Mouse (Mus musculus) liver, embryonic 15.5 days (tissue): Measurements from ENCODE around the gene Ank2. TPM values are rescaled to one million over a fixed set of nuclear protein-coding genes. Genes with fewer than 3 reads are reported as not detected.

Experiments used
- ATAC-seq: fragments of 200-750 bp; cut with Nextera tagmentation; 2 replicates; pipeline ENCODE4 v1.8.0; 2017; ENCODE audit warnings: moderate number of reproducible peaks, mild to moderate bottlenecking, moderate library complexity; ENCODE audit not compliant: insufficient read depth
- H3K27ac ChIP-seq: fragments of 300-500 bp; sonication (generic); replicated peaks from 2 replicates; pipeline ENCODE4 v1.5.1; 2015; ENCODE audit warnings: mild to moderate bottlenecking, inconsistent platforms
- H3K27me3 ChIP-seq: fragments of 300-500 bp; sonication (generic); 2 replicates; pipeline ENCODE4 v1.6.1; 2015; ENCODE audit warnings: mild to moderate bottlenecking, inconsistent platforms
- H3K36me3 ChIP-seq: fragments of 300-500 bp; sonication (generic); replicated peaks from 2 replicates; pipeline ENCODE4 v1.6.1; 2015; ENCODE audit warnings: moderate library complexity, mild to moderate bottlenecking, inconsistent platforms
- H3K4me1 ChIP-seq: fragments of 300-500 bp; sonication (generic); replicated peaks from 2 replicates; pipeline ENCODE4 v1.6.1; 2015; ENCODE audit warnings: inconsistent platforms
- H3K4me2 ChIP-seq: fragments of 300-500 bp; sonication (generic); 2 replicates; pipeline ENCODE4 v1.6.1; 2015; ENCODE audit warnings: moderate library complexity, mild to moderate bottlenecking, inconsistent platforms
- H3K4me3 ChIP-seq: fragments of 300-500 bp; sonication (generic); replicated peaks from 2 replicates; pipeline ENCODE4 v1.5.1; 2015; ENCODE audit warnings: mild to moderate bottlenecking, inconsistent platforms
- H3K9ac ChIP-seq: fragments of 300-500 bp; sonication (generic); 2 replicates; pipeline ENCODE4 v1.6.1; 2015; ENCODE audit warnings: moderate library complexity, mild to moderate bottlenecking, inconsistent platforms
- H3K9me3 ChIP-seq: fragments of 300-500 bp; sonication (generic); replicated peaks from 2 replicates; pipeline ENCODE4 v1.6.1; 2016; ENCODE audit warnings: inconsistent platforms
- WGBS: fragments of 180-500 bp; shearing (Covaris S2); methylation state at CpG from one replicate; pipeline ENCODE4 v1.1.7; 2015; ENCODE audit warnings: mixed read lengths; ENCODE audit not compliant: insufficient replicate concordance; 5-methylcytosine and 5-hydroxymethylcytosine counted together
- polyA plus RNA-seq: library from polyadenylated mRNA; unstranded; fragments of >200 nt; fragmentation: Nextera tagmentation; extraction: Ambion mirVana; gene quantifications from 2 replicates; pipeline ENCODE4 v1.2.1, GENCODE M21; 2015

The Ank2 gene
- polyA plus RNA-seq, 1 experiment from 2014 or later = 6.6 TPM

DNA sequence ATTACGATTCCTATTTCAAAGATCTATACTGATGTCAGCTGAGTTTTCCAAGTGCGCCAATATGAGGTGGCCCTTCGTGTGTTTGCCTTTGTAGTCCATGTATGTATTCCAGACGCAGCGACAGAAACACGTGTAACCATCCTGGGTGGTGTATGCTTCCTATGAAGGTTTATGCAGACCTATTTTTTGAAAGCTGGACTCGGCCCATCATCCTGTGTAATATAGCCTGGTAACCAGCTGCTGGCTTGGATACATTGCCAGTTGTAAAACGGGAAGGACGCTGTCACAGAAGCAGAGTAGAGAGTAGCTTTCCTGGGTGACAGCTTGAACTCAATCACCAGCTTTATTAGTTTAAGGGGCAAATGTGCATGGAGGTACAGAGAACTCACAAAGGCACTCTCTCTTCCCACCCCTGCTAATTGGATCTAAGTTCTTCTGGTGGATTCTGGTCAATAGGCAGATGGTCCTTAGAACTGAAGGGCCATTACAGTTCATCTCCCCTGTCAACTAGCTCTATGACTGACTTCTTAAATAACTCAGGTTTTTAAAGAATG is 300.0 kb downstream of the Ank2 start:
- Histone ChIP-seq H3K9me3 (no peaks in the 10 kb centered on the region), H3K36me3 (no peaks in the 10 kb centered on the region), H3K9ac (no peak overlapping the region), H3K4me2 (no peak overlapping the region), H3K4me1 (no peaks in the 10 kb centered on the region), H3K27me3 (no peaks in the 10 kb centered on the region), H3K27ac (no peak overlapping the region), H3K4me3 (no peak overlapping the region)
- no peak for ATAC-seq
- WGBS = 73% methylated on average over 9 of the region's 9 CpGs

DNA sequence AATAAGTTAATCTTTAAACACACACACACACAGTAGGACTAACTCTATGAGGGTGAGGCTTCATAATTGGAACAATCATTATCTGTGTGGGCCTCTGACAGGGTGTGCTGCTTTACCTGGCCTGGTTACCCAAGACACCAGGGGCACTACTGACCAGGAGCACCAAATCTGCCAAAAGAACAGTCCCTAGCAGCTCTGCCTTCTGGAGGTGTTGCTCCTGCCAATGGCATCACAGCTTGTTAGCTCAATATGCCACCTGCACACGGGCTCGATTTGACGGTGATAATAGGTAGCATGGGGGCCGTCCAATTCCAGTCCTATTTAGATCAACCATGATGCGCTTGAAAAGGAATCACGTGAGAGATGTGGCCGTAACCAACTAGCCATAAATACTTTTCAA is 300.5 kb downstream of the Ank2 start:
- Histone ChIP-seq H3K27ac (no peak overlapping the region), H3K4me2 (no peak overlapping the region), H3K4me1 (no peaks in the 10 kb centered on the region), H3K27me3 (no peaks in the 10 kb centered on the region), H3K4me3 (no peak overlapping the region), H3K9ac (no peak overlapping the region), H3K9me3 (no peaks in the 10 kb centered on the region), H3K36me3 (no peaks in the 10 kb centered on the region)
- no peak for ATAC-seq
- 77% methylated on average over 7 of the region's 7 CpGs for whole genome bisulfite sequencing

DNA sequence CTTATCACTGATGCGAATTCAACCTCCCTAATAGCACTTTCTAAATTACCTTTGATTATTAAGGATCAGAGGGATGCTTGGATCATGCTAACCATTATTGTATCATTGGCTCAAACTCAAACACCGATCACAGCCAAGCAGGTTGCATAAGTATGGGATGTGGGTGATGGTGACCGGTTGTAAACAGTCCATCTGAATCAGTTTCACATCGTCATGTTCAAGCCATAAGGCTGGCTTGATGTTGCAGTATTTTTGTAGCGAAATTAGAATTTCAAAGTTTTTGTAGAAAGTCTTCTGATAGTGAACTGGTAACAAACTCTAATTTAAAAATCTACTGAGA is 310.4 kb downstream of the Ank2 start:
- Histone ChIP-seq H3K4me3 (no peak overlapping the region), H3K4me1 (no peaks in the 10 kb centered on the region), H3K27ac (no peak overlapping the region), H3K4me2 (no peak overlapping the region), H3K36me3 (no peaks in the 10 kb centered on the region), H3K9me3 (no peaks in the 10 kb centered on the region), H3K9ac (no peak overlapping the region), H3K27me3 (no peaks in the 10 kb centered on the region)
- WGBS = 66% methylated on average over 5 of the region's 5 CpGs
- ATAC-seq = no peak

GRCm38 (mm10) chr3:127188086-127188788 is 310.9 kb downstream of the Ank2 start:
- Histone ChIP-seq H3K4me2 (no peak overlapping the region), H3K4me1 (no peaks in the 10 kb centered on the region), H3K9me3 (no peaks in the 10 kb centered on the region), H3K27ac (no peak overlapping the region), H3K4me3 (no peak overlapping the region), H3K36me3 (no peaks in the 10 kb centered on the region), H3K27me3 (no peaks in the 10 kb centered on the region), H3K9ac (no peak overlapping the region)
- ATAC-seq = no peak
- WGBS = 63% methylated on average over 5 of the region's 5 CpGs

GRCm38 (mm10) chr3:127187081-127187480 is 312.1 kb downstream of the Ank2 start:
- Histone ChIP-seq H3K27me3 (no peaks in the 10 kb centered on the region), H3K4me3 (no peak overlapping the region), H3K4me1 (no peaks in the 10 kb centered on the region), H3K36me3 (no peaks in the 10 kb centered on the region), H3K9me3 (no peaks in the 10 kb centered on the region), H3K27ac (no peak overlapping the region), H3K4me2 (no peak overlapping the region), H3K9ac (no peak overlapping the region)
- WGBS = 55% methylated on average over 2 of the region's 2 CpGs
- no peak for ATAC-seq

GRCm38 (mm10) chr3:127186239-127186638 is 312.9 kb downstream of the Ank2 start:
- no peak overlapping the region for H3K27ac ChIP-seq
- no peak for ATAC-seq
- H3K4me2 ChIP-seq = no peak overlapping the region
- H3K4me1 ChIP-seq = no peaks in the 10 kb centered on the region
- no peaks in the 10 kb centered on the region for H3K9me3 ChIP-seq
- H3K9ac ChIP-seq = no peak overlapping the region
- 66% methylated on average over 3 of the region's 3 CpGs for WGBS
- H3K27me3 ChIP-seq = no peaks in the 10 kb centered on the region
- H3K4me3 ChIP-seq = no peak overlapping the region
- H3K36me3 ChIP-seq = no peaks in the 10 kb centered on the region

GRCm38 (mm10) chr3:127183998-127184753 is 315.0 kb downstream of the Ank2 start:
- WGBS = 15% methylated on average over 5 of the region's 5 CpGs
- ATAC-seq = no peak

DNA sequence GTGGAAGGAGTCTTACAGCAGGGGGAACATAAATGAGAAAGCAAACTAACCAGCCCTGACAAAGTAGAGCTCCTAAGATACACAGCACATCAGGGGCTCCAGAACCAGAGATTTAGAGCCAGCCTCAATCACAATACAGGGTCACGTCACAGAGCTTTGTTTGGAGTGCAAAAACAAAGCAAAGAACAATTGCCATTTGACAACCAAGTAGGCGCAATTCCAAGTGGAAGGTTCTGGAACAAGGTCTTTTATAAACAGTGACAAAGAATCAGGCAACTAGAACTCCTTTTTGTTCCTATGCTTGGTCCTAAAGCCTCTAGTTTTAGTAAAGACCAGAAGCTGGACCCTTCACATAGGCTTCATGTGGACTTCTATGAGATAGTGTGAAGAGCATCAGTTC is 326.5 kb downstream of the Ank2 start:
- Histone ChIP-seq H3K4me1 (no peaks in the 10 kb centered on the region), H3K9ac (no peak overlapping the region), H3K36me3 (no peaks in the 10 kb centered on the region), H3K27me3 (no peaks in the 10 kb centered on the region), H3K27ac (no peak overlapping the region), H3K4me2 (no peak overlapping the region), H3K9me3 (no peaks in the 10 kb centered on the region), H3K4me3 (no peak overlapping the region)
- no peak for ATAC-seq
- WGBS = 54% methylated on average over 2 of the region's 2 CpGs

More at GRCm38 (mm10) chr3:127183998-127184753, 315.0 kb downstream of the Ank2 start:
- H3K4me2 ChIP-seq = no peak overlapping the region
- no peak overlapping the region for H3K27ac ChIP-seq
- no peak overlapping the region for H3K9ac ChIP-seq
- H3K27me3 ChIP-seq = no peaks in the 10 kb centered on the region
- H3K9me3 ChIP-seq = no peaks in the 10 kb centered on the region
- H3K36me3 ChIP-seq = no peaks in the 10 kb centered on the region
- no peaks in the 10 kb centered on the region for H3K4me1 ChIP-seq
- H3K4me3 ChIP-seq = no peak overlapping the region

- Histone ChIP-seq H3K27ac (no peak overlapping the region), H3K4me3 (no peak overlapping the region), H3K4me1 (no peaks in the 10 kb centered on the region), H3K27me3 (no peaks in the 10 kb centered on the region), H3K36me3 (no peaks in the 10 kb centered on the region), H3K9ac (no peak overlapping the region), H3K4me2 (no peak overlapping the region), H3K9me3 (no peaks in the 10 kb centered on the region)
- ATAC-seq = no peak
- WGBS = 60% methylated on average over 12 of the region's 12 CpGs
These were observed 328.9 kb downstream of the Ank2 start for GRCm38 (mm10) chr3:127170246-127170645.

DNA sequence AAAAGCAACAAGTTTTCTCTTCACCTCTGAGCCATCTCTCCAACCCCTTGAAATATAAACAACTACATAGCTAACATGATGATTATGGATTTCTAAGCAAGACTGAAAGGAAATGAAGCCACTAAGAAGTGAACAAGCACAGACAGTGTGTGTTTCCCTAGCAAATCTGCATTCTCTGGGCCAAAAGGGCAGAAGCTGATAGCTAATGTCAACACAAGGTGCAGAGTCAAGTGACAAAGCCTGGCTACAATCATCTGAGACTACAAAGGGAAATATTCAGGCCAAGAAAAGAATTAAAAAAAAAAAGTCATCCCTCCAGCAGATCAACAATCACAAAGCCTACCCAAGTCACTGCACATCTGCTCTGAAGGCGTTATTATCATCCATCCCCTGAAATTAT is 330.0 kb downstream of the Ank2 start:
- no peaks in the 10 kb centered on the region for H3K9me3 ChIP-seq
- no peak overlapping the region for H3K9ac ChIP-seq
- no peaks in the 10 kb centered on the region for H3K36me3 ChIP-seq
- H3K4me2 ChIP-seq = no peak overlapping the region
- 50% methylated on average over 1 of the region's 1 CpGs for WGBS
- H3K27me3 ChIP-seq = no peaks in the 10 kb centered on the region
- no peak overlapping the region for H3K4me3 ChIP-seq
- H3K27ac ChIP-seq = no peak overlapping the region
- no peak for ATAC-seq
- H3K4me1 ChIP-seq = no peaks in the 10 kb centered on the region

DNA sequence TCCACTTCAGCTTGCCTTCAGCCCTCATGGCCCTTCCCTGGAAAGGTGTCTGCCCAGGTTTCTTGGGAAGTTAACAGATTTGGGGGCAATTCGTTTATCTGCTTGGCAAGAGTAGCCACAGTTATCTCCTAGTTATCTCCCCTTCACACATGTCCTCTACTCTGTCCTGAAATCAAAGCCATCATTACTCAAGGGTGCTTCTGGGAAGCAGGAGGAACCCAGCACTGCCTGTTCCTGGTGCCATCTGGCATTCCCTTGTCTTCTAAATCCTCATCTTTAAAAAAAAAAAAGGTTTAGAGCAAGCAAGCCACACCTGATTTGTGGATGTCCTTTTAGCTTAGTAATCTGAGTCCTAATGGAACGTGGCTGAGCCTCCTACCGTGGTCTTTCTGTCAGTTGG is 335.4 kb downstream of the Ank2 start:
- no peak overlapping the region for H3K4me3 ChIP-seq
- H3K4me1 ChIP-seq = no peaks in the 10 kb centered on the region
- ATAC-seq = no peak
- H3K4me2 ChIP-seq = no peak overlapping the region
- H3K9ac ChIP-seq = no peak overlapping the region
- no peaks in the 10 kb centered on the region for H3K9me3 ChIP-seq
- H3K27ac ChIP-seq = no peak overlapping the region
- H3K27me3 ChIP-seq = peaks cover 27% of the 10 kb centered on the region
- no peaks in the 10 kb centered on the region for H3K36me3 ChIP-seq
- 23% methylated on average over 3 of the region's 3 CpGs for WGBS
